Mouse (Mus musculus) kidney, postnatal 36 days (tissue): Measurements from ENCODE around the gene Fibin.

Experiments
- DNase-seq, 2 experiments: peaks; one replicate each; pipeline ENCODE4 v3.0.0; 2021 to 2022; ENCODE audit warnings: mixed read lengths in 2 of 2

The Fibin gene

DNA sequence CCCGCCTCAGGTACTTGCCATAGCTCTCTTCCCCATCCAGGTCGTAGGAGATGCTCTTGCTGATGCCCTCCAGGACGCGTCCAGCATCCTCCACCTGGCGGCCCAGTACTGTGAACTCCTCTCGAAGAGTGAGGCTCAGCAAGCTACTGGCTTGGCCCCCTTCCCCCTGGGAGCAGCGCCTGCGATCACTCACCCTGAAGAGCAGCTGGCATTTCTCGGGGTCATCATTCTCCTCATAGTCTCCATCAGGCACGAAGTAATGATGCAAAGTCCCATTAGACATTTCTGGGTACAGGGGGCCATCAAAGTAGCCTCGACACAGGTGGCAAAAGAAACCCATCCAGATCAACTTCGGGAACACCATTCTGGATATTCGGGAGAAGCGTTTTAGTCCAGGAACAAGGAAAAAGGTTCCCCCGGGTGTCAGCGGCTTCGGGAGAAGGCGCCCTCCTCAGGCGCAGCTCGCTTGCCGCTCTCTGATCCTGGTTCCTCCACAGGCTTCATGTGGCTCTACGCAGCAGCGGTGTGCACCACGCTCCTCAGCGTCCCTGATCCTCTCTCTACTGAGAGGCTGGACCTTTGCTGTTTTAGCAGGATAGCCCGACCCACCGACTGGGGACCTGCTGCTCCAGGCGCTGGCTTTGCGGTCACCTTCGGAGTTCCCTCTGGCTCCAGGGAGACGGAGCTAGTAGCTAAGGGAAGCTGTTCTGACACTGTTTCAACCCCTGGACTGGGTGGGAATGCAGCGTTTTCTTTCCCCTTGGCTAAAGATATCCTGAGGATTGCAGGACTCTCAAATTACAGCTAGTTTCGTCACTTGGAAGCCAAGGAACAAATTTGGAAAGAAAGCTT is at the start of gene Fibin:
Fibin (minus strand) TSS at position 752 of the 852 bp plus-strand sequence.
- peak; percentile 46 to 70 for DNase-seq

DNA sequence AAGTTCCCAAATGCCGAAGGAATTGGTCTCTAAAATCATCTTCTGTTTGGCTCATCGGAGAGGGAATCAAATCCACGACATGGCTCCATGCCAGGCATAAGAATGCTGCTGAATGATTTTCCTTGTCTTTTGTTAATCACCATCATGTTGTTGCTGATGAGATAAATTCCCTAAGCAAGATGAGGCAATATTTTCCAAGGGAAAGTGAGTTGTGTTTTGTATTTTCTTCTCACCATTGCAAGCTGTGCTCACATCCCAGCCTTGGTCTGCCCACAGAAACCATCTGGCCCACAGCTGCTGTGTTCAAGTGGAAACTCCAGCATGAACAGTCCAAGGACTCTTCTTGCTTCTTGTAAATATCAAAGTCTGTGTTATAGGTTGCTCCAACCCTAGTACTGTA is 48.4 kb upstream of the Fibin start:
- no peak for DNase-seq

DNA sequence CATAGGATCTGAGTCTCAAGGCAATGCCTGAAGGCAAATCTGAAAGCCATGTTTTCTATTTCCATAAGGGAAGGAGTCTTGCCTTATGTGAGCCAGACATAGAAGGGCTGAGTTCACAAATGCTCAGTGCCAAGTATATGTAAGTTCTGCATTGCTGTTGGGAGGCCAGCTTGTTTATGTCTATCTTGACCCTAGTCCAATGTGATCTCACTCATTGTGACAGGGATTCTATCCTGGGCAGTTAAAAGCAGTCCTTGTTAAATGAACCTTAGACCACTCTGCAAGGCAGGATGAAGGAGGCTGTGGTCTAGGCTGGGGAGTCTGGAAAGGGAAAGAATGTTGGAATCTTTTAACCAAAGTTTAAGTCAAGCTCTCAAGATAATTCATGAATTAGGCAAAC is 45.8 kb upstream of the Fibin start:
- DNase-seq: no peak

DNA sequence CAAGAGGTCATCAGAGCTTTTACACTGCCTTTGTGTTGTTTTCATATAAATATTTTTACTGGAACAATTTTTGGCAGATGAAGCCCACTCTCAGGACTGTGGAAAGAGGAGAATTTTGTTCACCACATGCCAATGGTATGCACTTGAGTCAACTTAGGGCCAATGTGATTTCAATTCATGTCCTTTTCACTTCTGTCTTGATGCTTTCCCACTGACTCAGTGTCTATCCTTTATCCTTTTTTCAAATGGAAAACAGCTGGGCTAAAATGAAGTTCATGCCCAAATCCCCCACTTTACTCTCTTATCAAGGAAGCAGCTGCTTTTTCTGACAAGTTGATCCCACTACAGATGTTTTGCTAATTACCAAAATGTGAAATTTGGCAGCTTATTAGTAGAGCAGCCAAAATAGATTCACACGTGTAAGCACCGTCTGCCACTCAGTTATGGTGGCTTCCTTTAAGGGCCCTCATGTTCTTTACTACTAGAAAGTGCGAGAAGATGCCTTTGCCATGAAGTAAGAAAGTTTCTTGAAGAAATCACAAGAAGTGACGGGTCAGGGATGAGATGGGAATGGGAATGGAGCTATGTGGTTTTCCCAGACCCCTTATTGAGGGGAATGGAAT is 29.8 kb upstream of the Fibin start:
- no peak for DNase-seq

DNA sequence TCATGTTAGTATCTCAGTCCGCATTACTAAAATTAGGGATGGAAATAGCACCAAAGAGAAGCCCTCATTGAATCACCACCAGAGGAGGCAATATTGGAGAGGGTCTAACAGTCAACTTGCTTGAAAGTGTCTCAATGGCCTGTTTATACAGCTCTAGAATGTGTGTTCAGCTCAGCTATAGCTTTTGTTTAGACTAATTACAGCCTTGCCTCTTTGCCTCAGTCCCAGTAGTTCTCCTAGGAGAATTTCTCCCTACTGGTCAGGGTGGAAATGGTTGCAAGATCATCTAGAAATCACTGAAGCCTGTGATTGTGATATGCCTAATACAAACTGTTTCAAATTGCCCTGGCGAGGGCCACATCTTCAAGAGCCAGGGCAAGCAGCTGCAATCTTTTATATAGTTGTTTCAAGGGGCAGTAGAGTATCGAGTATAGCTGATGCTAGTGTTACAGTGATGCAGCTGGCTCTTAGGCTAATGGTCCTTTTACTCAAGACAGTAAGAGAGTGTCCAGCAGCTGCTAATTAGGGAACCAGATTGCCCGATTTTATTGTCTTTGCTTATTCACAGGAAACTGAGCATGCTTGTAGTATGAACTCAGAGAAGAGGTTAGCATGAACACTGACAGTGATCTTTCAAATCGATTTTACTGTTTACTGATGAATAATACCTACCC is 27.9 kb upstream of the Fibin start:
- no peak for DNase-seq

DNA sequence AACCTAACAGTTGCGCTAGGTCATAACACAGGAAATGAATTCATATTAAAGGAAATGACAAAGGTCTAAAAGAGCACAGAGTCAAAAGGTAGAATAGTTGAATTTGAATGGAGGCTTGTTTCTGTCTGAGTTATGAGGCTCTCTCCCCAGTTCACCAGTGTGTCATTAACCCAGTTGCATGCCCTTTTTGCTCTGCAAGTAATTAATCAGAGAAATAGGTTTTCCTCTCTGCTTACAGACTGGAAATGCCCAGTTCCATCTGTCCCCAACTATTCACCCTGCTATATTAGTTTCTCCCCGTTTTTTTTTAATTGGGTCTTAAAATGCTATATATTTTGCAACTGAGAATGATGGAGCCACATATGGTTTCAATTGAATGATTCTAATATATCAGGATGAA is 16.8 kb upstream of the Fibin start:
- no peak for DNase-seq

DNA sequence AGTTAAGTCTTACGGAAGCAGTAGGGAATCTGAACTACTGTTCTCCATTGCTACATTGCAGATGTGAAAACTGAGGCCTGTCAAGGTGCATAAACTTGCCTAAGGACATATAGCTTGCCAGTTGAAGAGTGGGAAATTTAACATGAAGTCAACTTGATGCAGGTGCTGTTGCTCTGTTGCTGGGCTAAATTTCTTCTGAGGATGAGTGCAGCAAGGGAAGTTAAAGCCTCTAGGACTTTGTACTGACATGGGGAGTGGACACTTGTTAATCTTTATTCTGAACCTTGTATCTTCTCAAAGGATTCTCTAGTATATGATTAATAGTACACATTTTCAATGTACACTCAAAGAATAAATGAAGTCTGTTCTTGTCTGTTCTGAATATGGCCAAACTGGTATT is 13.7 kb upstream of the Fibin start:
- peak; percentile 41 to 44 for DNase-seq

DNA sequence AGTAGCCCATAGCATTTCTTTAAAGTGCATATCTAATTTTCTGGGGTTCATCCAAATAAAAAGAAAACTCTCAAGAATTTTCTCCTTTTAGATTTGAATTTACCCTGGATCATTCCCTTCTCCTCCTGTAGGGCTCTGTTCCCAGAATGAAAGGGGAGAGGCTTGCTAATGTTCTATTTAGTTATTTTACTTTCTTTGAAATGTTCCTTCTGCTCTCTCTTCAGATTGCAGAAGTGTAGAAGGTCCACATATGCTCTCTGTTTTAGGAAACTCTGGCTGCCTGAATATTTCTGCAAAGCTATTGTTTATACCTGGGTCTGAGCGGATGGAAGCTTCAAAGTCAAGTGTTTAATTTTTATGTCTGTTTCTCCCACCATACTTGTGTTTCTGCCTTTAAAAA is 12.5 kb upstream of the Fibin start:
- DNase-seq: no peak

DNA sequence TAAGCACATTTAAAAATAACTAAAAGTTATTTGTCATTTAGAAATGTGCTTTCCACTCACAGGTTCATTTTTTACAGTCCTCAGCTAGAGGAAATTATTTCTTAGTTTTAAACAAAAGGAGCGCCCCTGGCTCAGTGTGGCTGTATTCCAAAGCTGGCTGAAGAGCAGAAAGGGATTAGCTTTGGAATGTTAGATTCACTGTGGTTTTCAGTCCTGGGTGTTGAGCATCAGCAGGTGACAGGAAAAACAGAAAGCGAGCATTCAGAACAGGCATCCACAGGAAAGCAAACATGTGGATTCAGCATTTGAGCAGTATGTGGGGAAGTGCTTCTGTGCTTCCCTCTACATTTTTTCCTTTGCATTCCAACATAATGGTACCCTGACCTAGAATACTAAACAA is 10.2 kb upstream of the Fibin start:
- DNase-seq: no peak

DNA sequence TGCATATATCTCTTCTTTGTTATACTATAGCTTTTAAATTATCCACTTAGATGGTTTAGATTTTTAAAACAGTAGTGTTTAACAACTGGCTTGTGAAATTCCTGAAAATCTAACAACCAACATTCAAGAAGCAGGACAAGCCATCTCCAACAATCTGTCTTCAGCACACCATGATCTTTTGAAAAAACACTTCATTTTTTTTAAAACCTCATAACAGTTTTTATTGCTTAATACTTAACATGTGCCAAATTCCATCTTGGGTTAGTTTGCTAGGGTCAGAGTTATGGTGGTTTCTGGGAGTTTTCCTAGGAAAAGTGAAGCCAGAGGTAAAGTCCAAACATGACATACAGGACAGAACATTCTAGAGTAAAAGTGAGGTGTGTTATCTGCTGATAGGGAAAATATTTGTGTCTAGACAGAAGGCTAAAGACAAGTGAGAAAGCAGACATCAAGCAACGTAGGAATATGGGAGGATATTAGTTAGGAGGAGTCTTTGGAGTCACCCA is 4.5 kb upstream of the Fibin start:
- DNase-seq: no peak

DNA sequence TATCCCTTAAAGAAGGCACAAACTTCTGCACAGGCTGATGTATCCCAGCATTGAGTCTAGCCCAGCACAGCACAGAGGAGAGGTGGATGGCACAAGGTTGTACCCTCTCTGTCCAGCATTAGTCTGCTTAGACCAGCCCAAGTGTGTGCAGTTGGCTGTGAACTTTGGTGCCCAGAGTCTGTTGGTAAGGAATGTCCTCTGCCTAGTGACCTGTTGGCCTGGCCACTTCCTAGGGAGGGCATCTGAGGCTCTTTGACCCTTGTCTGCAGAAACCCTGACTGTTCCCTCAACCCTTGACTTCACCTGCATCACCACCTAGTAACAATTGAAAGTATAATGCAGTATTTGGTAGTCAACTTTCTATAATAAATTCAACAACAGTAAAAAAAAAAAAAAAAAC is 2.4 kb upstream of the Fibin start:
- DNase-seq: peak; percentile 40 to 44

DNA sequence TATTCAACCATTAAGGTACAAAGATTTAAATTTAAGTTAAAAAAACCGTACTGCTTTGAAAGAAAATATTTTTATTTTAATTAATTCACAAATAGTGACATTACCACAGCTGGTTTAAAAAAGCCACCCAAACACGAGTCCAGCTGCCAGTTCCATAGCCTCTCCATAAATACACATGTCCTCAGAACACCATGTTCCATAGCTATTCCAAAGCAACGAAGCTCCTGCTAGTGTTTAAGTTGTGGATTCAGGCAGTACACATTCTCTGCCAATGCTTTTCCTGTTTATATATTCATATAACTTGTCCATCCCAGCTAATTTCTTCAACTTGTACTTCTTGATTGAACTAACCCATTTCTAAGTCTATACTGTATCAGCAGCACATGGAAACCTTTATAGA is 872 bp upstream of the Fibin start:
- no peak for DNase-seq

DNA sequence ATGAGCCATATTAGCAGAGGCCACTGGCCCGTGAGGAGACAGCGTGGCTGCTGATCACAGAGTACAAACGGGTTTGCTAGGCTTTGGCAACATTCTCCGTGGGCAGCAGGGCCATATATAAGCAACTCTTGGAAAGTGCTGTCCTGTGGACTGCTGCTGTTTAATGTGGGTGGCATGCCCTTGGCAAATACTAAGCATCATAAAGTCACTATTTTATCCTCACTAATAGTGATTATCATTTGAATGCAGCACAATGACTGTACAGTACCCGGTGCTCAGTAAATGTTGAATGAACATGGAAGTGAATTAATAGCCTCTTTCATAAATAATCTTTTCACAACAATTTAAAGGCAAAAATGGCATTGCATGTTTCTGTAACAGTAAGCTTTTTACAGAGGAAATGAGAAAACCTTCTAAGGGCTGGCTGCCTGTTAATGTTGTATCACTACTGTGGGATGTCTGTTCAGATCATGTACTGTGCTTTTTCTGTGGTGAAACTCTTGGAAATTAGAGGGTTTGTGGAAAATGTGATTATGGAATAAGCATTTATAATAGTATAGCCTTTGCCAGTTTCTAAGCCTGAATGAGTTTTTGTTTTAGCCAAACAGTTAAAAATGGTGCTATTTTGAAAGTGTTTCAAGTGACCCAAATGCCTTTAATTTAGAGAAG is 9.5 kb downstream of the Fibin start:
- DNase-seq: no peak

DNA sequence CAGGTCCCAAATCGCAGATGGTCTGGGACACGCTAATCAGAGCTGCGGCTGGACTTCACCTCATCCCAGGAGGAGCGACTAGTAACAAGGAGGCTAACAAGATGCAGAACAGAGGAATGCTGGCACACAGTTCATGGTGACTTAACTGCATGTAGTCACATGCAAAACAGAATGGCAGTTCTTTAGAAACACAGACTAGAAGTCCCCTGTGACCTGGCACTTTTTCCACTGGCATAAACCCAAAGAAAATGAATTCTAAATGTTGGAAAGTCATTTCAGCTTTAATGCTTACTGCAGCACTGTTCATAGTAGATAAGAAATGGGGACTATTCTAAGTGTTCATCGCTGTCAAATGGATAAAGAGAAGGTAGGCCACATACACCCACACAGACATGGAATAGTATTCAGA is 11.1 kb downstream of the Fibin start:
- peak in 1 of 2 experiments; percentile 8 for DNase-seq

DNA sequence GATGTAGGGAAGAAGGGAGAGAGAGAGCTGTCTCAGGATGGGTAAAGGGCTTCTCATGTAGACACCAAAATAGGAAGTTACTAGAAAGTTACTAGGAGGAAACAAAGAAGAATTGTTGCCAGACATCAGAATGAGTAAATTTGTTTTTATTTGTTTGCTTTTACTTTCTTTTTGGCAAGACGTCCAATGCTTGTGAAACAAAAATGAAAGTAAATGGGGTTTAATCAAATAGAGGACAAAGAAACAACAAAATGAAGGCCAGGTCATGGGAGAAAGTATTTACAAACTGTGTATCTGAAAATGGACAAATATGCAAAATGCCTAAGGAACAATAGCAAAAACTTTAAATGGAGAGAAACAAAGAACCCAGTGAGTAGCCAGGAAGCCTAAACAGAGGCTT is 11.6 kb downstream of the Fibin start:
- no peak for DNase-seq

DNA sequence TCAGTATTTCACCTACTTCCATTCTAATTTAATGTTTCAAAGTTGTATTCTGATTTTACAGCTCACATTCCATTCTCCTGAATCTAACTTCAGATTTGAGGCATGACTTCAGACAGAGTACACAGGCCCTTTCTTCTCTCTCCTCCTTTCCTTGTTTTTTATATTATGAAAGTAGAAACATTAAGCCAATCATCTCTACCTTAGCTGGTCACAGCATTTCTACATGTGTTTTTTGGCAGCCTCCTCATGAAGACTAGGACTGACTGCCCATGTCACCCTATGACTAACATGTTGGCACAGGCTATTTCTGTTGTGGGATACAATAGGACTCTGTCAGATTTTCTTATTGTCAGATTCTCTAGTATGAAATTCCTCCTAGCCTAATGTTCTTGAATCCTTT is 34.0 kb downstream of the Fibin start:
- no peak for DNase-seq

DNA sequence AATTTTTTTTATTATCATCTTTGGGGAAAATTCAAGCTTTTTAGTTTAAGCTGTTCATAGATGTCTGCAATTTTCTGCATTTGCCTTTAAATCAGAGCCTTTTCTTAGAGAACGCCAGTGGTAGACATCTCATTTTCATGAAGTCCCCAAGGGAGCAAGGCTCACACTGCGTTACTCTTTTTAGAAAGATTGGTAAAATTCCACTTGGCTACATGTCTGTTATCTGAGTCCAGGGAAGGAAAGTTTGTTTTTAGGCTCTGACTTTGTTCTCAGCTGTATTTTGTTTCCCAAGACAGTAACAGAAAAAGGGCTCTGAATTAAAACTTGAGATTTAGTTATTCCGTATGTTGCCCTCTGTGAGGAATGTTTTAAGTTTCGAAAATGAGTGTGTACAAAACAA is 43.0 kb downstream of the Fibin start:
- DNase-seq: no peak

DNA sequence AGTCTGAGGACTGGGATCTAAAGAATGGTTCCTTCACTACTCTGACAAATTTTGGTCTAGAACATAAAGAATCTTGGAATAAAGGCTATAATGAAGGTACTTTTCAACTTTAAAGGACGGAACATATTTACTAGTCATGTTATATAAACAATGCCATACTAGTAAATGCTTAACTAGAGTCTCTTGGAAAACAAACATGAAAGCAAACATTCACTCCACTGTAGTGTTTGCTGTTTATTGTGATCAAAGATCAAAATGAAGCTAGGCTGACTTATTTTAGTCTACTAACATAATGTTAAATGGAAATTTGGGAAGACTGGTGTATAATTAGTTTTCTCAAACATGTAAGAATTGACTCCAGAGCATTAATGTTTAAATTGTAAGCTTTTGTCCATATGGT is 43.7 kb downstream of the Fibin start:
- no peak for DNase-seq

DNA sequence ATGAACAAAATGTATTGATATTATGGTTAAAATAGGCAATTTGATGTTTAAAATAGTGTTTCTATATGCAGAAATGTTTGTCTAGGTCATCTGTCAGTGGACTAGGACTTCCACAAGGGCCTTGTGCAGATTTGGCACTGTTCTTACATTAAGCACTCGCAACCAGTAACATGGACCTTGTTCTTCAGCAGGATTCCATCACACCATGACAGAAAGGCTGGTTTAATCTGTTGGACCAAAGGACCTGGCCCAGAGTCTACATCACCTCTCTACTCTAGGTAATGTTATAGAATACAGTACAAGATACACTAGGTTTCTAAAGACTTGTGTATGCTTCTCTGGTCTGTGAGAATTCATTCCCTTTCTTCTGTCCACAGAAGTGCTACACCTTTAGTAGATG is 44.3 kb downstream of the Fibin start:
- no peak for DNase-seq

DNA sequence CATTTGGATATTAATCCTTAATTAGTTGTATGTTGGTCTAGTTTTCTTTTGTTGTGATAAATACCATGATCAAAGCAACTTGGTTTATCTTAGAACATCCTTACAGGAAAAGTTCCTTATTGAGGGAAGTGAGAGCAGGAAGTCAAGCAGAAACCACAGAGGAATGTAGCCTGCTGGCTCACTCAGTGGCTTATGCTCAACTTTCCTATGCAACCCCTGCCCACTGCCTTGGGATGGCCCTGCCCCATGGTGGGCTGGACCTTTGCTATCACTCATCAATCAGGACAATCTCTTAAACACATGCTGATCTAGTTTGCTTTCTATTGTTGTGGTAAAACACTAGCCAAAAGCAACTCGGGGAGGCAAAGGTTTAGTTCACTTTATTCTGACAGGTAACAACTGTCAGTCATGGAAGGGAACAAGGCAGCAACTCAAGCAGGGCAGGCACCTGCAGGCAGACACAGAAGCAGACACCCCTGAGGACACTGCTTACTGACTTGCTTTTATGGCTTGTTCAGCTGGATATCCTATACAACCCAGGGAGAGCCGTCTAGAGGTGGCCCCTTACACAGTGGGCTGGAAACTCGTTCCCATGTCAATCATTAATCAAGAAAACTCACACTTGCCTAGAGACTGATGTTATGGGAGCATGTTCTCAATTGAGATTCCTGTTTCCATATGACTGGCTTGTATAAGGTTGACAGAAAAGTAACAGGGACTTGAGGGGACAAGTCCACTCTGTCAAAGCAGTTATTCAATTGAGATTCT is 46.7 kb downstream of the Fibin start:
- DNase-seq: no peak

DNA sequence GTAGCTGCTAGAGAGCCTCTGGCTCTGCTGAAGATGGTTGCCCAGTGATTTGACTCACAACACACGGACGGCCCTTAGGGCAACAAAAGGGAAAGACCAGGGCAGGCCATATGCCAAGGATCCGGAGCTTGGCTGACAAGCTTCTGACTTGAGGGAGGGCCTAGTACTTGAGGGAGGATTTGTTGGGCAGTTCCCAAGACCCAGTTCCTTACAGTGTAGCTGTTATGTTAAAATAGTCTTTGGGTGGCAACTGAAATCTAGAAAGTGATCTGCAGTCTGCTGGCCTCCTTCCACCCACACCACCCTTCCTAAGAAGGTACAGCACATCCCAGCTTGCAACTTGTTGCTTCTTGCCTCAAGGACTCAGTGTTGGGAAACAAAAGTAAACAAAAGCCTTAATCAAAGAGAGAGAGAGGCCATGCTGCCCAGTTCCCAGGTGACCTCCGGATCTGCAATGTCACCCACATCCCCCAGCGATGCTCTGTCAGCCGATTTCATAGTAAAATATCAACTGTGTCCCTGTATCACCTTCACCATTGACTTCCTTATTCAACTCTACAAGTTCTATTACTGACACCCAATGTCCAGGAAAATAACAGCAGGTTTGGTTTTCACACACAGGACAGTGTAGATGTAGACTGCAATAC is 48.4 kb downstream of the Fibin start, which contains the start of gene Bbox1:
Bbox1 (minus strand) TSS at position 52 of the 647 bp plus-strand sequence.
- peak in 1 of 2 experiments; percentile 13 for DNase-seq

DNA sequence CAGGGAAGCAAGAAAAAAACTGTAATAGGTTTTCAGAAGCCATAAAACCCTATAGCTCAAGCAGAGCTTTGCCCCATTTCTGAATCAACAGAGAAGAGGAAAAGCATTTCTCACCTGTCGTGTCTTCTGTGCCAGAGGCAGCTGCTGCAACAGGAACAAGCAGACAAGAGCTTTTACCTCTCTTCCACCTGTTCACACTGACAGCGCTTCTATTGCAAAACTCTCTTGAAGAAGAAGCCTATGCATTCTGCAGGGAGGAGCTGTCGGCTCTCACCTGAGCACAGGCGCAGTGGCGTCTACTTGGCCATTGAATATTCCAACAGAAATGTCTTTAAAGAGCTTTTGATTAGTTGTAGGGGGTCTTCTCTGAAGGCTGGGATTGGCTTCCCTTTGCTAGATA is 48.9 kb downstream of the Fibin start:
- DNase-seq: no peak
